Mouse (Mus musculus) embryonic facial prominence, embryonic 12.5 days (tissue): ENCODE results near the gene Coro1b. TPM values are rescaled to one million over a fixed set of nuclear protein-coding genes. Genes with fewer than 3 reads are reported as not detected.
A peak's percentile ranks its signal among the peaks of the same experiment; 100 is the strongest.

Experiments used
- ATAC-seq: fragments of 200-750 bp; cut with Nextera tagmentation; 2 replicates; pipeline ENCODE4 v1.8.0; 2017; ENCODE audit not compliant: insufficient number of reproducible peaks, insufficient read depth, low FRiP score, low TSS enrichment
- H3K27ac ChIP-seq: fragments of 300-500 bp; sonication (generic); 2 replicates; pipeline ENCODE4 v1.5.1; 2016; ENCODE audit warnings: mild to moderate bottlenecking
- H3K27me3 ChIP-seq: fragments of 300-500 bp; sonication (generic); 2 replicates; pipeline ENCODE4 v1.6.1; 2016; ENCODE audit warnings: mild to moderate bottlenecking, moderate library complexity
- H3K36me3 ChIP-seq: fragments of 300-500 bp; sonication (generic); 2 replicates; pipeline ENCODE4 v1.6.1; 2016; ENCODE audit warnings: mild to moderate bottlenecking
- H3K4me1 ChIP-seq: fragments of 300-500 bp; sonication (generic); 2 replicates; pipeline ENCODE4 v1.6.1; 2016
- H3K4me2 ChIP-seq: fragments of 300-500 bp; sonication (generic); replicated peaks from 2 replicates; pipeline ENCODE4 v1.6.1; 2016; ENCODE audit warnings: mild to moderate bottlenecking, moderate library complexity
- H3K4me3 ChIP-seq: fragments of 300-500 bp; sonication (generic); 2 replicates; pipeline ENCODE4 v1.5.1; 2016; ENCODE audit warnings: mild to moderate bottlenecking
- H3K9ac ChIP-seq: fragments of 300-500 bp; sonication (generic); 2 replicates; pipeline ENCODE4 v1.6.1; 2016; ENCODE audit warnings: mild to moderate bottlenecking, moderate library complexity
- H3K9me3 ChIP-seq: fragments of 300-500 bp; sonication (generic); 2 replicates; pipeline ENCODE4 v1.6.1; 2016; ENCODE audit warnings: mild to moderate bottlenecking, moderate library complexity
- WGBS: fragments of 180-500 bp; shearing (Covaris S2); methylation state at CpG from one replicate; pipeline ENCODE4 v1.1.7; 2016; 5-methylcytosine and 5-hydroxymethylcytosine counted together
- polyA plus RNA-seq: library from polyadenylated mRNA; unstranded; fragments of >200 nt; fragmentation: Nextera tagmentation; extraction: Ambion mirVana; gene quantifications from 2 replicates; pipeline ENCODE4 v1.2.1, GENCODE M21; 2016

Coro1b gene
- polyA plus RNA-seq, 1 experiment from 2014 or later: 128 TPM

DNA sequence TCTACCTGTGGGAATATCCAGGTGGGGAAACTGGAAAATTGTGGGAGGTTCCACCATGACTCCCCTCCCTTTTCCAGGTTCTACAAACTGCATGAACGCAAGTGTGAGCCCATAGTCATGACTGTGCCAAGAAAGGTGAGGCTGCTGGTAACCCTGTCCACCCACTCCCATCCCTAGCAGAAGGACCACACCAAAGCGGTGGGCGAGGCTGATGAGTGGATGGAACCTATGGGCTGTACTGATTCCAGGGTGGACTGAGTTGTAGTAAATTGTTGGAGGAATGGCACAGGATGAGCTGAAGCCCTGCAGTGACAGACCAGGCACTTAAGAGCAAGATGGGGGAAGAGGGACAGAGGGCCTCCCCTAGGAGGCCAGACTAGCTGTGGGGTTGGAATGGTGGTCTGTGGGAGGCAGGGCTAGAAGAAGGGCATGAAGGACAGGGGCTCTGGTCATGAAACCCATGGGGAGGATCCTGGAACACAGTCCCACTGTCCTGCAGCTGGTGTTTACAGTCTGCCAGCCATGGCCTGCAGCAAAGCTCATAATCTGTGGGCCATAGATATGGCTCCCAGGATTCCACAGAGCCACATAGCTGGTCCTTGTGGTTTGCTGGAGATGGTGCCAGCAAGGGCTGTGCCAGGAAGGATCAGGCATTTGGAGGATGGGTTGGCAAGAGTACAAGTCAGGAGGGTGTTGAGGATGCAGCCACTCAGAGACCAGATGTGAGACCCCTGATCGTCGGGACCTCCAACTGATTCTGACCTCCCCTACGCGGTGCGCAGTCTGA, 4.2 kb downstream of the Coro1b start:
- no peak overlapping the region for H3K4me2 ChIP-seq
- peaks cover 54% of the 10 kb centered on the region for H3K36me3 ChIP-seq
- H3K27ac ChIP-seq: no peak overlapping the region
- H3K9ac ChIP-seq: no peak overlapping the region
- no peaks in the 10 kb centered on the region for H3K27me3 ChIP-seq
- peaks cover 16% of the 10 kb centered on the region for H3K4me1 ChIP-seq
- WGBS: 85% methylated on average over 8 of the region's 8 CpGs
- no peak for ATAC-seq
- H3K9me3 ChIP-seq: no peaks in the 10 kb centered on the region
- H3K4me3 ChIP-seq: no peak overlapping the region

DNA sequence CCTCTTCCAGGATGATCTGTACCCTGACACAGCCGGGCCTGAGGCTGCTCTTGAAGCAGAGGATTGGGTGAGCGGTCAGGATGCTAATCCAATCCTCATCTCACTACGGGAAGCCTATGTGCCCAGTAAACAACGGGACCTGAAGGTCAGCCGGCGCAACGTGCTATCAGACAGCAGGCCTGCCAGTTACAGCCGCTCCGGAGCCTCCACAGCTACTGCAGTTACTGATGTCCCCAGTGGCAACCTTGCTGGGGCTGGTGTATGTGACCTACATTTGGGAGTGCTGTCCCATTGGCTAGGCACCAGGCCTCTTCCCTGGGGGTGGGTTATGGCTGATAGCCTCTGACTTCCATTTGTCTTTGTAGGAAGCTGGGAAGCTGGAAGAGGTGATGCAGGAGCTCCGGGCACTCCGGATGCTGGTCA, 4.8 kb downstream of the Coro1b start, which contains the start of gene Ptprcap:
Ptprcap (plus strand) TSS at position 373 of the 423 bp plus-strand sequence.
- Histone ChIP-seq H3K9ac (peak within 1 kb of the TSS; percentile 19; the same call in 1 of the 2 replicates), H3K9me3 (no peaks in the 10 kb centered on the region), H3K4me3 (no peak within 1 kb of the TSS), H3K4me2 (no peak within 1 kb of the TSS), H3K4me1 (peaks cover 11% of the 10 kb centered on the region), H3K27ac (0 out of 2 replicates have a peak within 1 kb of the TSS, but pooled peaks have one; percentile 6), H3K27me3 (no peaks in the 10 kb centered on the region), H3K36me3 (peaks cover 60% of the 10 kb centered on the region)
- 76% methylated on average over 11 of the region's 11 CpGs for WGBS
- no peak for ATAC-seq

DNA sequence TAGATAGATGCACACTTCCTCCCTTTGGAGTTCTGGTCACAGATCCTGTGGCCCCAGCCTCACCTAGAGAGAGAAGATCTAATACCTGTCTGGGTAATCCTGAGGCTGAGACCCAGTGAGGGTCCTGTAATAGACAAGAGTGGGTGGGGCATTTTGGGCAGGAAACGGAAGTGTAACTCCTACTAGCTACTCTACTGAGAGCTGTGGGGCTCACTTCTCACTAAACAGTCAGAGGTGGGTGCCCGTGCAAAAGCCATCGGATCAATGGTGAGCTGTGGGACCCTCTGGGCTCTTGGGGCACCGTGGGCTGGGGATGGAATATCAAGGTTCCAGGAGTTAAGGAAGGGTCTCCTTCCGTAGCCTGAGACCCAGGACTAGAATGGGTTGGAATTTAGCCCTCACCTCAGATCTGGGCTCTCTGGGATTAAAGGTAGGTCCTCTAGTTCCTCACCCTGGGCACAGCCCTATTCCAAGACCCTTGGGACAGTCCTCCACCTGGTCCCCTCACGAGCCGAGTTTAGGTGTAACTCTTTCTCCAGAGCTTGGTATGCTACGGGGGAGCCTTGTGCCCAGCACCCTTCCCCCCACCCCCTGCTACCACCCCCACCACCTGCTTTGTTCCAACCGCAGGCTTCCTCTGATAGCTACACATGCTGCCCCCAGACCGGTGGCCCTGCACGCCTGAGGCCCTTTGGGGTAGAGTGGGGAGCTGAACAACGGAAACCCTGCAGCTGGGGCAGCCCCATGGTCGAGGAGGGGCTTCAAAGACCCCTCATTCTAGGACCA, 6.2 kb downstream of the Coro1b start:
- H3K4me2 ChIP-seq: no peak overlapping the region
- H3K9ac ChIP-seq: no peak overlapping the region
- H3K27me3 ChIP-seq: no peaks in the 10 kb centered on the region
- H3K4me1 ChIP-seq: peaks cover 2% of the 10 kb centered on the region; the same call in 1 of the 2 replicates
- no peak overlapping the region for H3K4me3 ChIP-seq
- no peaks in the 10 kb centered on the region for H3K9me3 ChIP-seq
- H3K27ac ChIP-seq: no peak overlapping the region
- 77% methylated on average over 13 of the region's 13 CpGs for WGBS
- H3K36me3 ChIP-seq: peaks cover 74% of the 10 kb centered on the region
- ATAC-seq: no peak

DNA sequence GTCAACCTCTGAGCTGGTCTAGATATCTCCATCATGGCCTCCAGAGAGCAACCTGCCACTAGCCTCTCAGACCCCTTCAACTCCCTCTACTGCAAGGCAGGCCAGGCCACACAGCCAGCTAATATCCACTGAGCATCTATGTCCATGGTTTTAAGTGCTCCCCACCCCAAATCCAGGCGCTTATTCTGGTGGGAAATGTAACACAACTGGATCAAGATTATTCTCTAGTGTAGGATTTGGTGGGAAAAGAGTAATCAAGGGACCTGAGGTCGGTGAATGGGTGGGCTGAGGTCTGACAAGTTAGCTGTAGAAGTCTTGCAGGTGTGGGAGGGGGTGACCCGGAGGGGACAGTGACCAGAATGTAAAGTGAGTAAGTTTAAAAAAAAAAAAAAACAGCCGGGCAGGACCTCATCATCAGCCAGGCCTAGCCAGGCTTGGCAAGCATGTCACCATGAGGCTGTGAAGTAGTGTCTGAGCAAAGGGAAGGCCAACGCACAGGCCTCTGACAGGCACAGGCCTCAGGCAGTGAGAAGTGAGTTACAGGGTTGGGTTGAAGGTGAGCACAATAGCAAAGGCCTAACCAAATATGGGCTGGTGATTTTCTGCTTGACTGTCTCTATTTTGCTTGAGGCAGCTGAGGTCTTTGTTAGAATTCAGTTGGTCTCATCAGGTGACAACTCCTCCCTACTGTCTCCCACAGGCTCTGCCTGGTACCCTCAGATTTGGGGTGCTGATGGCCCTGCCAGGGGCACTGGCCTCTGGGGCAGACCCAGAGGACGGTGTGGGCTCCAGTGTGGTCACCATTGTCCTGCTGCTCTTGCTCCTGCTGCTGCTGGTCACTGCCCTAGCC, 7.0 kb downstream of the Coro1b start:
- no peak for ATAC-seq
- Histone ChIP-seq H3K4me1 (no peaks in the 10 kb centered on the region), H3K27ac (no peak overlapping the region), H3K36me3 (peaks cover 72% of the 10 kb centered on the region), H3K9ac (no peak overlapping the region), H3K4me2 (no peak overlapping the region), H3K9me3 (no peaks in the 10 kb centered on the region), H3K4me3 (no peak overlapping the region), H3K27me3 (no peaks in the 10 kb centered on the region)
- 73% methylated on average over 6 of the region's 6 CpGs for WGBS

DNA sequence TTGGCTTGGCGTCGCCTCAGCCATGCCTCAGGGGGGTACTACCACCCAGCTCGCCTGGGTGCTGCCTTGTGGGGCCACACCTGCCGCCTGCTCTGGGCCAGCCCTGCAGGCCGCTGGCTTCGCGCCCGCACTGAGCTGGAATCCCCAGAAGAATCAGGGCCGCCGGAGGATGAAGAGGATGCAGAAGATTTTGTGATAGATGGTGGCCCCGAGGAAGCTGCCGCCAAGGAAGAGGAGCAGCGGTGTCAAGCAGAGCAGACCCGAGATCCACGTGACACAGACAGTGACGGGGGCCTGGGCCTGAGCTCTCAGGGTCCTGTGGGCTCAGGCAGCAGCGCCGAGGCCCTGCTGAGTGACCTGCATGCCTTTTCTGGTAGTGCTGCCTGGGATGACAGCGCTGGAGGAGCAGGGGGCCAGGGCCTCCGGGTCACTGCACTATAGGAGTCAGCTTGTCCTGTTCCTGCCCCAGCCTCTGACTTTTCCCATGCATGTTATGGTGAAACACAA, 7.7 kb downstream of the Coro1b start:
- H3K4me1 ChIP-seq: no peaks in the 10 kb centered on the region
- H3K27me3 ChIP-seq: no peaks in the 10 kb centered on the region
- no peaks in the 10 kb centered on the region for H3K9me3 ChIP-seq
- H3K4me3 ChIP-seq: no peak overlapping the region
- H3K4me2 ChIP-seq: no peak overlapping the region
- WGBS: 71% methylated on average over 20 of the region's 20 CpGs
- peaks cover 70% of the 10 kb centered on the region for H3K36me3 ChIP-seq
- H3K27ac ChIP-seq: no peak overlapping the region
- no peak overlapping the region for H3K9ac ChIP-seq
- ATAC-seq: no peak

DNA sequence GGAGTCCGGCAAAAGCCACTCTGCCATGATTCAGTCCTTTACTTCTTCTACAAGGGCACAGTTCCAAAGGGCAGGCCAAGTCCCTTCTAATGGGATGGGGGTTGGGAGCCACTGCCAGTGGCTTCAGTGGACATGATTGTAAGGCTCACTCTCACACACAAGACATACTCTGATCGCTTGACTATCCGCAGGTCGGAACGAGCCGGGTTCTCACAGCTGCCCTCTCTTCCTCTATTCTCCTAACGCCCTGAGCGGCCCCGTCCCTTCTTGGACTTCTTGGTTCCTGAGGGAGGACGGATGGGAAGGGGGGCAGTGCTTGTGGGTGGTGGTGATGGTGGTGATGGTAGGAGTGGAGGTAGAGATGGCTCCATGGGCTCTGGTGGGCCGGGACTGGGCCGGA, 8.4 kb downstream of the Coro1b start:
- WGBS: 89% methylated on average over 12 of the region's 12 CpGs
- Histone ChIP-seq H3K27me3 (no peaks in the 10 kb centered on the region), H3K27ac (no peak overlapping the region), H3K4me2 (no peak overlapping the region), H3K9me3 (no peaks in the 10 kb centered on the region), H3K9ac (no peak overlapping the region), H3K4me1 (no peaks in the 10 kb centered on the region), H3K36me3 (peaks cover 67% of the 10 kb centered on the region), H3K4me3 (no peak overlapping the region)
- no peak for ATAC-seq

DNA sequence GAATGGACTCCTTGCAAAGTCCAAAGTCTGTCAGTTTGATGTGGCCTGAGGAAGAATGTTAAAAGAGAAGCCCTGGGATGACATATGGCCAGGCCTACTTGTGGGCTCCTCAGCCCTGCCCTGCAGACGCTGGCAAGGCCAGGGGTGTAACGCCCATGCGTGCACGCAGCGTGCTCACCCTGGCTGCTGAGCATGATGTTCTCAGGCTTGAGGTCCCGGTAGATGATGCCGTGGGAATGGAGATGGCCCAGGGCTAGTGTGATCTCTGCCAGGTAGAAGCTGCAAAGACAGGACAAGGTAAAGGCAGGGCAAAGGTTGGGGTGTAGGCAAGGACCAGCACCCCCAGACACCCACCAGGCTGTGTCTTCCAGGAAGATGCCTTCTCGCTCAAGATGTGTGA, 10.6 kb downstream of the Coro1b start:
- no peak for ATAC-seq
- WGBS: 95% methylated on average over 8 of the region's 8 CpGs
- H3K9me3 ChIP-seq: no peaks in the 10 kb centered on the region
- no peak overlapping the region for H3K27ac ChIP-seq
- no peaks in the 10 kb centered on the region for H3K27me3 ChIP-seq
- peaks cover 8% of the 10 kb centered on the region for H3K4me1 ChIP-seq
- H3K9ac ChIP-seq: no peak overlapping the region
- H3K4me3 ChIP-seq: no peak overlapping the region
- H3K36me3 ChIP-seq: peaks cover 56% of the 10 kb centered on the region
- H3K4me2 ChIP-seq: no peak overlapping the region

DNA sequence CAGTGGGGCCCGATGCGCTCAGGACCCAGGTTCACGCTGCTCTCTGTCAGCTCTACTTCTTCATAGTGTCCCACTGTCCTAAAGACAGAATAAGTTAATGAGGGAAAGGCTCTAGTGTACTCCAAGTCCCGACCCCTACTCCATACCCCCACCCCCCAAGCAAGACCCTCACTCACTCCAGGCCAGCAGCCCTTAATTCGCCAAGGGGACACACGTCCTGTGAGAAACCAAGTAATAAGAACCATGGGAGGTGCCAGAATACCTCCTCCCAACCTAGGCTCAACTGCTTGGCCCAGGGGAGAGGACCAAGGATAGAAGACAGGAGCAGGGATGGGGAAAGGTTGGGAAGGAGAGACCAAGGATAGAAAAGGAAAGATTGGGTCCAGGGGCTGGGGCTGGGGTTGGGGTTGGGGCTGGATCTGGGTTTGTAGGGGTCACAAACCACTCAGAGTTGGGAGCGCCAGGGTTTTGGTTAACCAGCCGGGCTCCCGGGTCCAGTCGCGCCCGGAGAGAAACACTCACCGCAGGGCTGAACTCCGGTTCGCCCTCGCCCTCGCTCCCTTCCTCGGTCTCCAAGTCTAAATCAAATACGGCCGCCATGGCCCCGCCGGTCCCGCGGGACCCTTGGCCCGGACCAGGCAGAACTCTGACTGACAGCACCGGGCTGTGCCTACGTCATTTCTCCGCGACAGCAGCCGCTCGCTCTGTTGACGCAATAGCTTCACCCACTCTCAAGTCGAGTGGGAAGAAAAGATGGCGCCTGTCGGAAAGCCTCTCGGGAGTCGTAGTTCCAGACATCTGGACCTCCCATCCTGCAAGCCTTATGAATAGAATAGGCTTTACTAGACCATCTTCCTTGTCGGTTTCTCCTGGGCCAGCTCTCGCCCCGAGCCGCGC, 14.5 kb downstream of the Coro1b start, which contains the start of gene Rps6kb2:
Rps6kb2 (minus strand) TSS at position 709 of the 897 bp plus-strand sequence.
- peak; percentile 64 for ATAC-seq
- 7% methylated on average over 42 of the region's 42 CpGs for WGBS
- peaks cover 32% of the 10 kb centered on the region for H3K36me3 ChIP-seq
- peaks cover 8% of the 10 kb centered on the region for H3K4me1 ChIP-seq
- H3K27me3 ChIP-seq: no peaks in the 10 kb centered on the region
- peak within 1 kb of the TSS; percentile 71 for H3K4me3 ChIP-seq
- no peaks in the 10 kb centered on the region for H3K9me3 ChIP-seq
- peak within 1 kb of the TSS; percentile 85 for H3K4me2 ChIP-seq
- peak within 1 kb of the TSS; percentile 80 for H3K27ac ChIP-seq
- peak within 1 kb of the TSS; percentile 76 for H3K9ac ChIP-seq

DNA sequence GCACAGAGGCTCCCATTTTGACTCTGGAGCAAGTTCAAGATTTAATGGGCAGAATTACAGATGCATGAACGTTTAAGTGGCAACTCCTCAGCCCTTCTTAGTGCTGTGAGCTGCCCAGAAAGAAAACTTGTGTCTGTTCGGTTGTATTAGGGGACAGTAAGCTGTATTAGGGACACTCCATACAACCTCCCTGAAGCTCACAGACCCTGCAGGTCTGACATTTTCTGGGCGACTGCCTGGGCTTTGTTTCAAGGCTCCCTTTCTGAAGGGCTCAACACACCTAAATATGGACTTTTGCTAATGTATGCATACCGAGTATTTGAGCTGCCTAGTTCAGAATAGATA, 15.1 kb downstream of the Coro1b start:
- Histone ChIP-seq H3K36me3 (peaks cover 26% of the 10 kb centered on the region), H3K9me3 (no peaks in the 10 kb centered on the region), H3K4me3 (peak overlapping the region; percentile 71), H3K9ac (peak overlapping the region; percentile 76), H3K27ac (peak overlapping the region; percentile 80), H3K4me2 (peak overlapping the region; percentile 85), H3K4me1 (peaks cover 8% of the 10 kb centered on the region), H3K27me3 (no peaks in the 10 kb centered on the region)
- 42% methylated on average over 4 of the region's 4 CpGs for WGBS
- no peak for ATAC-seq

DNA sequence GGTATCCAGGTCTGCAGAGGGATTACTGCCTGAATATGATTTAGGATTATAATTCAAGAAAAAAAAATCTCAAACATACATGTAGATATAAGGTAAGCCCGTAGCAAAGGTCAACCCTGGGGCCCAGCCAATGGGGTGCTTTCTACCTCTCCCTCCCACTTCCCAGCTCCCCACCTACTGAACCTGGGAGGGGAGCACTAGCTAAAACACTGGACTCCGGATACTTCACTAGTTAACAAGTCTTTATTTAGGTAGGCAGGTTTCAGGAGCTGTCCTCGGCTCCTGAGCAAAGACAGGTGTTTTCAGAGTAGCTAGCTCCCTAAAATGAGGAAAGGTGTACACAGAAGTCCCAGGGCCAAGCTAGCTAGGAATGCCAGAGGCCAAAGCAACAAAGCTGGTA, 15.7 kb downstream of the Coro1b start:
- H3K27ac ChIP-seq: no peak overlapping the region

More for the DNA sequence above, 15.7 kb downstream of the Coro1b start:
- Histone ChIP-seq H3K36me3 (peaks cover 20% of the 10 kb centered on the region), H3K4me1 (peaks cover 8% of the 10 kb centered on the region), H3K9me3 (no peaks in the 10 kb centered on the region), H3K4me3 (no peak overlapping the region), H3K9ac (no peak overlapping the region), H3K27me3 (no peaks in the 10 kb centered on the region), H3K4me2 (no peak overlapping the region)
- no peak for ATAC-seq
- 79% methylated on average over 3 of the region's 3 CpGs for WGBS
